Mouse (Mus musculus): Measurements from ENCODE around the gene Senp6.

- TF ChIP-seq POLR2A (IDR thresholded peaks at IDR 0.05; ENCODE audit: insufficient read length, low read depth) (no peak), TCF12 (IDR thresholded peaks at IDR 0.05; ENCODE audit: insufficient read depth, poor library complexity, severe bottlenecking) (no peak), E2F4 (IDR thresholded peaks at IDR 0.05; ENCODE audit: insufficient read depth) (no peak), USF1 (IDR thresholded peaks at IDR 0.05; ENCODE audit: low read depth) (no peak), MYOD1 (IDR thresholded peaks at IDR 0.05; ENCODE audit: control insufficient read depth in 1 of 3, insufficient read length in 2 of 3, low read depth in 2 of 3) (no peak), SRF (IDR thresholded peaks at IDR 0.05; ENCODE audit: control insufficient read depth, insufficient read length, low read depth) (no peak), MAX (IDR thresholded peaks at IDR 0.05; ENCODE audit: low read depth) (no peak), CEBPB (IDR thresholded peaks at IDR 0.05; ENCODE audit: insufficient read depth, poor library complexity, severe bottlenecking) (no peak), MYOG (IDR thresholded peaks at IDR 0.05; ENCODE audit: control insufficient read depth in 1 of 3, insufficient read depth in 1 of 3, insufficient read length in 2 of 3, low read depth in 2 of 3) (no peak), REST (IDR thresholded peaks at IDR 0.05; ENCODE audit: insufficient read depth, insufficient read length) (no peak), POLR2AphosphoS2 (IDR thresholded peaks at IDR 0.05; ENCODE audit: insufficient read length, low read depth) (no peak), TCF3 (IDR thresholded peaks at IDR 0.05; ENCODE audit: insufficient read length, low read depth) (no peak)
Measured at GRCm38 (mm10) chr9:80096325-80096724, 29.6 kb downstream of the Senp6 start.

Measured in myocyte (in vitro differentiated cells).